Mouse (Mus musculus) splenic B cell, adult 2 months (primary cell): ENCODE results near the gene Prl8a2.

Experiments
- DNase-seq: peaks from one replicate; pipeline ENCODE4 v3.0.0-alpha.2; 2011; ENCODE audit warnings: low read depth, low spot score
- H3K27me3 ChIP-seq: 2 replicates; pipeline ENCODE4 v1.6.1; 2012; ENCODE audit warnings: mild to moderate bottlenecking, low read length, moderate library complexity, mixed read lengths; ENCODE audit not compliant: control insufficient read depth, poor library complexity, insufficient read depth, severe bottlenecking
- H3K36me3 ChIP-seq: 2 replicates; pipeline ENCODE4 v1.6.1; 2012; ENCODE audit warnings: mild to moderate bottlenecking, low read length, moderate library complexity, mixed read lengths; ENCODE audit not compliant: control insufficient read depth, poor library complexity, insufficient read depth, severe bottlenecking

Prl8a2 gene

GRCm38 (mm10) chr13:27345373-27345772 is at the start of gene Prl8a2:
Gene Prl8a2 (plus strand): TSS chr13:27345673.
- H3K27me3 ChIP-seq = no peaks in the 10 kb centered on the region
- DNase-seq = no peak
- H3K36me3 ChIP-seq = no peaks in the 10 kb centered on the region

- DNase-seq = no peak
- Histone ChIP-seq H3K27me3 (no peaks in the 10 kb centered on the region), H3K36me3 (no peaks in the 10 kb centered on the region)
Measured at GRCm38 (mm10) chr13:27312334-27313225, 32.9 kb upstream of the Prl8a2 start, which contains the start of gene Prl6a1. Gene Prl6a1 (plus strand): TSS chr13:27312627.

GRCm38 (mm10) chr13:27334989-27335388 is 10.5 kb upstream of the Prl8a2 start:
- no peak for DNase-seq
- Histone ChIP-seq H3K36me3 (no peaks in the 10 kb centered on the region), H3K27me3 (no peaks in the 10 kb centered on the region)

- Histone ChIP-seq H3K27me3 (no peaks in the 10 kb centered on the region), H3K36me3 (no peaks in the 10 kb centered on the region)
- no peak for DNase-seq
Measured at GRCm38 (mm10) chr13:27342733-27343275, 2.7 kb upstream of the Prl8a2 start.

- DNase-seq = no peak
- Histone ChIP-seq H3K36me3 (no peaks in the 10 kb centered on the region), H3K27me3 (no peaks in the 10 kb centered on the region)
Measured at GRCm38 (mm10) chr13:27390746-27391145, 45.3 kb downstream of the Prl8a2 start, which contains the start of gene Prl2b1. Gene Prl2b1 (minus strand): TSS chr13:27390846.

- DNase-seq = no peak
- Histone ChIP-seq H3K36me3 (no peaks in the 10 kb centered on the region), H3K27me3 (no peaks in the 10 kb centered on the region)
Measured at GRCm38 (mm10) chr13:27399061-27399724, 53.7 kb downstream of the Prl8a2 start.
